Comparison of ENCODE assay signal across 8 mouse cellular contexts in genomic region chr1:173766848-173767617, GRCm38 (mm10). TPM values are rescaled to one million over a fixed set of nuclear protein-coding genes. Genes with fewer than 3 reads are reported as not detected.
DNase-seq lines count a peak whose midpoint lies in the region; ATAC-seq and TF ChIP-seq lines count a peak whose summit lies in the region.
"Not testable (repeated sequence)": the region's sequence is repeated elsewhere in the genome, so short reads cannot be mapped to it uniquely, and the experiment has no call there.

Ifi204 (minus strand) TSS chr1:173766943.

- H3K4me2 ChIP-seq in liver, embryonic 14.5 days (ENCODE audit: low read depth): not testable (repeated sequence)

- H3K9ac ChIP-seq in liver, embryonic 14.5 days (replicated peaks): not testable (repeated sequence)

- DNase-seq in MEL-GATA-1-ER (ENCODE audit: extremely low read depth, low read depth): peak; percentile 6
- DNase-seq in gastrocnemius, postnatal 14 days: peak; percentile 50
- peak; percentile 36 to 46 for DNase-seq in heart, postnatal 36 days
- DNase-seq in kidney, postnatal 10 days: peak; percentile 14
- DNase-seq in liver, embryonic 14.5 days (ENCODE audit: low read depth in 3 of 3, low spot score in 3 of 3): peak in 1 of 3 experiments; percentile 1
- peak; percentile 24 for DNase-seq in urinary bladder, postnatal 14 days (ENCODE audit: low spot score)

- peak within 1 kb of the TSS; percentile 33 for H3K4me3 ChIP-seq in bone marrow macrophage, adult 2 months (ENCODE audit: insufficient read depth, low read length)
- not testable (repeated sequence) for H3K4me3 ChIP-seq in liver, embryonic 14.5 days (ENCODE audit: insufficient read depth in 1 of 2, low read depth in 2 of 2, low read length in 2 of 2)

- H3K4me1 ChIP-seq in bone marrow macrophage, adult 2 months (ENCODE audit: control insufficient read depth, insufficient read depth, low read length); liver, embryonic 14.5 days (replicated peaks; ENCODE audit: control insufficient read depth in 2 of 2, insufficient read depth in 2 of 2, low read length in 1 of 2): not testable (repeated sequence)

- intact Hi-C loops in gastrocnemius, postnatal 14 days (cut with DNase I; ENCODE audit: low total_unique reads); heart, postnatal 36 days (cut with DNase I): not testable (repeated sequence)

- not testable (repeated sequence) for H3K9me3 ChIP-seq in liver, embryonic 14.5 days (ENCODE audit: control insufficient read depth, low read length)

- ATAC-seq in liver, embryonic 14.5 days (ENCODE audit: insufficient read depth): peak; percentile 68
- peak; percentile 80 for ATAC-seq in megakaryocyte-erythroid progenitor cell, adult 5-6 weeks (replicated peaks; ENCODE audit: low FRiP score, low TSS enrichment, poor library complexity, severe bottlenecking)

- not testable (repeated sequence) for H3K27me3 ChIP-seq in liver, embryonic 14.5 days (ENCODE audit: control insufficient read depth, insufficient read depth, low read length)

- TF ChIP-seq CTCF in bone marrow macrophage, adult 2 months (IDR thresholded peaks at IDR 0.05; ENCODE audit: low read depth, low read length); liver, embryonic 14.5 days (IDR thresholded peaks at IDR 0.05; ENCODE audit: low read depth): not testable (repeated sequence)

- H3K36me3 ChIP-seq in liver, embryonic 14.5 days (replicated peaks; ENCODE audit: control insufficient read depth, insufficient read depth, low read depth): not testable (repeated sequence)

- WGBS in liver, embryonic 14.5 days (ENCODE audit: insufficient replicate concordance): 22% methylated on average over 5 of the region's 5 CpGs

- TF ChIP-seq POLR2A in bone marrow macrophage, adult 2 months (IDR thresholded peaks at IDR 0.05; ENCODE audit: borderline replicate concordance, low read depth, low read length): not testable (repeated sequence)

- TF ChIP-seq EP300 in liver, embryonic 14.5 days (IDR thresholded peaks at IDR 0.05; ENCODE audit: low read depth): not testable (repeated sequence)

- H3K27ac ChIP-seq in bone marrow macrophage, adult 2 months (ENCODE audit: insufficient read depth, low read depth, low read length): peak within 1 kb of the TSS; percentile 80
- not testable (repeated sequence) for H3K27ac ChIP-seq in liver, embryonic 14.5 days

RNA-seq across cellular contexts. Expression of gene Ifi204, which starts in this region (rescaled TPM):
- polyA plus RNA-seq in bone marrow macrophage, adult 2 months (2012; ENCODE audit: insufficient read depth, insufficient read length, missing spikeins): 232 and 235 TPM in 2 replicates
- total RNA-seq in gastrocnemius, postnatal 14 days (2021): 1 to 10 TPM; 2.1 to 4.1 TPM
- total RNA-seq in heart, postnatal 36 days (2021): 1 to 10 TPM; 2.1 to 4.4 TPM
- 0.95 and 2.3 TPM in 2 replicates for polyA plus RNA-seq in liver, embryonic 14.5 days (2012; rRNA removed)
- 2.9 and 3.3 TPM in 2 replicates for polyA plus RNA-seq in liver, embryonic 14.5 days (2014; fragmentation: Nextera tagmentation; extraction: Ambion mirVana)
- not detected in 2 replicates for total RNA-seq in megakaryocyte-erythroid progenitor cell, adult 5-6 weeks (2014; fragmentation: Nextera tagmentation)
- total RNA-seq in megakaryocyte-erythroid progenitor cell, adult 5-6 weeks (2017): 0.75 and 1.7 TPM in 2 replicates

Comparison
In these comparisons a context has a peak if more than half of its experiments do, and no peak if none do; other contexts are left out.
1. RNA of gene Ifi204 (polyA plus RNA-seq): 232 to 235 TPM in bone marrow macrophage, adult 2 months; 0.95 to 3.3 TPM in liver, embryonic 14.5 days; every median in the first group is over 10 times any median in the second.